Mouse (Mus musculus): ENCODE measurements around the gene Usp12. TPM values are rescaled to one million over a fixed set of nuclear protein-coding genes. Genes with fewer than 3 reads are reported as not detected.
A peak's percentile ranks its signal among the peaks of the same experiment; 100 is the strongest.
"Not testable (repeated sequence)": the region's sequence is repeated elsewhere in the genome, so short reads cannot be mapped to it uniquely, and the experiment has no call there.

Usp12 gene
- total RNA-seq, 2 experiments from 2014 or later, result 26.3 to 30.0 TPM

DNA sequence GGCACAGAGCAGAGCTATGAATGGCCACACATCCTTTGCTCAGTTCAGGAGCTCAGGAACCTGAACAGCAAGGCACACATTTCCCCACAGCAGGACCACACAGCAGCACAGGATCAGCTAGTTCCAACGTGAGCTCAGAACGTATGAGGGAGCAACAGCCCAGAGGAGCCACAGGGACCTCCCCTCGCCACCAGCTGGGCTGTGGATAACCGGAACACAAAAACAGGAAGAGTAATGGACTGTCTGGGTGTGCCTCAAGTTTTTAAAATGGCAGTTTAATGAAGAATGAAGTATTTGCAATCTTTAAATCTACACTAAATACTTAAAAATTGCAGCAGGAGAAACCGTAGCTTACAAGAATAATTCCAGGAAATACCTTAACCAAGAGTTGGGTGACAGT, 44.9 kb downstream of the Usp12 start:
- no peak for DNase-seq

GRCm38 (mm10) chr5:146736970-146737495, 57.8 kb downstream of the Usp12 start:
- DNase-seq, result no peak

- no peak for DNase-seq
Observed at GRCm38 (mm10) chr5:146736348-146736747, 58.5 kb downstream of the Usp12 start.

- DNase-seq, result not testable (repeated sequence)
Observed at GRCm38 (mm10) chr5:146735054-146735453, 59.8 kb downstream of the Usp12 start.

DNA sequence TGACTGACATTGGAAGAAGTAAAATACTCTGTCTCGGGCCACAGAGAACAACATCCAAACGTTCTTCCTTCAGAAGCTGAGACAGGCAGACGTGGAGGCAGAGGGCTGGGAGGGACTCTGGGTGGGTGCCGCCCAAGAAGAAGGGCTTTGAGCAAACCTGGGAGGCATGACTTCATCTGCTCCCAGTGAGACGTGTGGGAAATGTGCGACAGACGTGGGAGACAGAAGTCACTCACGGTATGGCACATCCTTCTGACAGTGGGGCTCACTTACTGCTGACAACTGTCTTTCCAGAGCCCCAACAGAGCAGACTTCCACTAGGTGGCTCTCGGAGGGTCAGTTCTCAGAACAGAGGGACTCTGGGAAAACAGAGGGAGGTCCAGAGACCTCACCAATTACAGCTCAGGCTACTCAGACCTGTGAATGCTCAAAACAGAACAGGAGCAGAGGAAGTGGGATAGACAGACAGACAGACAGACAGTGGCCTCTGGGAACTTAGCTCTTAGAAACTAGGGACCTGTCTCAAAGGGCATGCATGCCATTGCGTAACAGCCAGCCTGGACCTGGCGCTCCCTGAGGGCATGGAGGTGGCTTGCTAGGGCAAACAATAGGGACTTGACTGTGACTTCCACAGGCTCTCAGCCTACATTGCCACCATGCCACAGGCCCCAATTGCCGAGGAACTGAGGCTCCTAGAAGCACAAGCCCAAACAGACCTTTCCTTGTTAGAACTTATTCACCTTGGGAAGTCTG, 60.7 kb downstream of the Usp12 start:
- peak; percentile 52 for DNase-seq

GRCm38 (mm10) chr5:146733372-146733771, 61.4 kb downstream of the Usp12 start:
- DNase-seq, result no peak

GRCm38 (mm10) chr5:146727006-146727405, 67.8 kb downstream of the Usp12 start:
- DNase-seq, result no peak

DNA sequence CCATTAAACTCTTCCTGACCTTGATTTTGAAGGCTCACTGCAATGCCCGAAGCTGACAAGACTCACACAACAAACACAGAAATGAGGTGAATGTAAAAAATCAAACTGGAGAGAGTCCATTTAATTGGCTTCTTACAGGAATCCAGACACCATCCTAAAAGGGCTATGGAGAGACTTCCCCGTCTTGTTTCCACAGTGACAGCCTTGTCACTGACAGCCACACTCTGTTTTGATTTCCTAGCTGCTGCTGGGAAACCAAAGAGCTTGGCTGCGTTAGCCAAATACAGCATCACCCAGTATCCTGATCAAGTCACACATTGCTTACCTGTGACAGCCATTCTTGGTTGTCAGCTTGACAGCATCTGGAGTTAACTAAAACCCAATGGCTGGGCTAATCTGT, 69.8 kb downstream of the Usp12 start:
- no peak for DNase-seq

DNA sequence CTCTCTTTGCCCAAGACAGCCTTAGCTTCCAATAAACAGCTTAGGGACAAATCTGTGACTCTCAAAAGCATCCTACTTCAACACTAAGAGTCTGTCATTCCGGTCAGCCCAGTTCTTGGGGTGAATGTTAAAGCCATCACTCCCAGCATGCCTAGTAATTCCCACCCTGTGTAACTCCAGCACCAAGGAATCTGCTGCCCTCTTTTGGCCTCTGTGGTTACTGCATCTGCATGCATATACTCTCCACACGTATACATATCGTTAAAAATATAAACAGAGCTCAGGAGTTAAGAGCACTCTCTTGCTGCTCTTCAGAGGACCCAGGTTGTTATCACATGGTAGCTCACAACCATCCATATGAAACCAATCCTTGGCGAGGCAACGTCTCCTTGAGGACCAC, 71.4 kb downstream of the Usp12 start:
- no peak for DNase-seq

DNA sequence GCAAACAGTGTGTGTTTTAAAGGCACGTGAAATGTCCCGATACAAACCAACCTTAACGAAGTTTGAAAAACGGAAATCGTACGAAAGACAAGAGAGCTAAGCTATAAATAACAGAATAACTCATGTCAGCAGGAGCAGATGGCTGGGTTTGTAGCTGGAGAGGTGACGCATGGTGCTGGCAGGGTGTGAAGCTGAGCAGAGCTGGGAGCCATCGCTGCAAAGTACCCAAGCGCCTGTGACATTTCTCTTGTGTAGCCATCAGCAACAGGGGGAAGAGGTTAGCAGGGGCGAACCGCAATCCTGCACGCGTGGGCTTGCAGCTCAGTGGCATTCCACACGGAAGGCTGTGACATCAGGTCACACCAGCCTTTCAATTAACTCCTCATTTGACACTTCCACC, 72.6 kb downstream of the Usp12 start:
- DNase-seq, result no peak

GRCm38 (mm10) chr5:146719584-146720356, 75.0 kb downstream of the Usp12 start:
- DNase-seq, result no peak

DNA sequence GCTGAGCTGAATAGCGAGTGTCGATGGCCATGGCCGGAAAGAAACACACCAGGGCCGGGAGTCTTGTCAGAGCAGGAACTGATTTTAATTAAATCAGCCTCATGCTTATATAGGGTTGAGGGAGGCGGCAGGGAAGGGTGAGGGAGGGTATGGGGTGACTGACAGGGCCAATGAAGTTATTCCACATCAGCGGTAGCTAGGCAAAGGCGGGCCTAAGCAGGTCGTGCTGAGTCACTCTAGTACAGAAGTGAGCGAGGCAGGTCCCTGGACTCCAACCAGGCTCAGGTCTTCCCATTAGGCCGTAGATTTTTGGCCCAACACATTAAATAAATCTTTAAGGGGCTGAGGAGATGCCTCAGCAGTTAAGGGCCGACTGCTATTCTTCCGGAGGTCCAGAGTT, 81.0 kb downstream of the Usp12 start:
- DNase-seq, result no peak

DNA sequence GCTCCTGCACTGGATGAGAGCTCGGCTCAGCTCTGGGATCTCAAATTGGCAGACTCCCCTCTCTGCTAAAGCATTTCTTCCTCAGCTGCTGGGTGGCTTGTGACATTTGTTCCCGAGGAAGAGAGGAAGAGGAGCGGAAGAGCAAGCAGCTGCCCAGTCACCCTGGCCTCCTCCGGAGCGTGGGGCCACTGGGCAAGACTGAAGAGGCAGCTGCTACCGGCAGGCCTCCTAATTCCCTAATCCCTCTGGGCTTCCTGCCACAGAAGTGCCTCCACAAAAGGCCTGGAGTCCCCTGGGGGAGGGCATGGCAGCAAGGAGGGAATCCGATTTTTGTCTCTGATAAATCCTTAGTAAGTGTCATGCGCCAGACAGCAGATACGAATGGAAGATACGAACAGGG, 81.7 kb downstream of the Usp12 start:
- DNase-seq, result no peak

DNA sequence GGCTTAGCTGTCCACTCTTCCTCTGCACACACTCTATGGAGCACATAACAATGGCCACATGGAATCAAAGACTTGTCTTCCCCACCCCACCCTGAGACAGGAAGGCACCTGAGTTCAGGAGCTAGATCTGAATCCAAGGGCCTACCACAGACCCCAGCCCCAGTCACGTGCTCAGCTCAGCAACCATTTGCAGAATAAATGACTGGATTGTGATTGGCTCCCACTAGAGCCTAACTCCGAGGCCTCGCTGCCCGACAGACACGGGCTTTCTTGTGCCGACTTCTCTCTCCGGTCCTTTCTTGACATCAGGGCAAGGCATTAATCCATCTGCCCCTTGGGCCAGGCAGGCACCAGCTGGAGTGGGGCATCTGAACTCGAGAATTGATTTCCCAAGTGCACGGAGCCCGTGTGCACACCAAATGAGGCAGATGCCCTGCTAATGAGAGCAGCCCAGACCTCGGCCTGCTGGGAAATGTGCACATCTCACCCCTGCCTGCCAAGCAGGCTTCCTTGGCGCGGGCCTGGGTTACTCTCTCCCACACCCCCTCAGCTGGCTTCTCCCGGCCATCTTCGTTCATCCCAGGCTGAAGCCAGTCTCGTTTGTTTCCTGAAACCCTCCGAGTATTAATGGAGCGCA, 82.4 kb downstream of the Usp12 start:
- DNase-seq, result no peak

GRCm38 (mm10) chr5:146709361-146709760, 85.4 kb downstream of the Usp12 start:
- no peak for DNase-seq

GRCm38 (mm10) chr5:146705815-146706408, 88.9 kb downstream of the Usp12 start:
- DNase-seq, result peak; percentile 93

DNA sequence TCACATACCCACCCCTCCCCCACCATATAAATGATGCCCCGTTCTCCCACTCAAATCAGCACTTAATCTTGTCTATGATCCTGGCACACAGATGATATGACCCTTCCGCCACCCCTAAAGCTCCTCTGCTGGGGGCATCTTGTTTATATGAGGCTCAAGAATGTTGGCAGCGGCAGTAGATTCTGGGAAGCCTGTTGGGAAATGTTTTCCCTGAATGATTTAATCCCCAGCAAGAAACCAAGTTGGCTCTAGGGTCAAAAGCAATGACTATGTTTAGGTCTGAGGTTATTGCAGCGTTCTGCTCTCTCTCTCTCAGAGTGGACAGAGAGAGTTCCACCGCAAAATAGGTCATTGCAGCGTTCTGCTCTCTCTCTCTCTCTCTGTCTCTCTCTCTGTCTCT, 89.4 kb downstream of the Usp12 start:
- no peak for DNase-seq

DNA sequence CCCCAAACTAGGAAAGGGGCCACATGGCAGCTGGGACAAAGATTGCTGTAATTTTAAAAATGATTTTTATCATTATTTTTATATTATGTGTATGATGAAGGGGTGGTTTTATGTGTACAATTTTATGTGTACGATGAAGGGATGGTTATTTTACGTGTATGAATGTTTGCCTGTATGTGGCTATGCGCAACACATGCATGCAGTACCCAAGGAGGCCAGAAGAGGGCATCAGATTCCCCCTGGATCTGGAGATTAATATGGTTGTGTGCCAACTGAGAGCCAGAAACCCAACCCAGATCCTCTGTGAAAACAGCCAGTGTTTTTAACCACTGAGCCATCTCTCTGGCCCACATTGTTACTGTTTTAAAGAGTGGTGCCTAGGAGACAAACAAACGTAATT, 90.6 kb downstream of the Usp12 start:
- DNase-seq, result no peak

GRCm38 (mm10) chr5:146703710-146704121, 91.1 kb downstream of the Usp12 start:
- DNase-seq, result peak; percentile 51

- DNase-seq, result no peak
Observed at GRCm38 (mm10) chr5:146700099-146700498, 94.7 kb downstream of the Usp12 start.

GRCm38 (mm10) chr5:146699433-146700019, 95.3 kb downstream of the Usp12 start:
- DNase-seq, result no peak

DNA sequence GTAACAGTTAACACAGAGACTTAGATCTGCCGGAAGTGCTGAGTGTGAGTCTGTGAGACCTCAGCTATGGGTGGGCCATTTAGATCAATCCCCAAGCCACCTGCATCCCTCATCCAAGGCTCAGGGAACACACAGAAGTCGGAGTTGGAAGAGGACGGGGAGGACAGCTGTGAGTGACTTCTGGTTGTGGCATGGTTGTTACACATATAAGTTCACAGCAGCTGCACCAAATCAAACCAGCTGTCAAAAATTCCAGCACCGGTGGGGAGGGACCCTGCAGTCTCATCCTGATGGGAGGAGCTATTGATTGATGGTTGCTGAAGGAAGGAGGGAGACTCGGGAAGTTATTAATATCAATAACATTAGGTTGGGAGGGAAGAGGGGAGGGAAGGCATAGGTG, 99.3 kb downstream of the Usp12 start:
- no peak for DNase-seq

Data from adrenal gland, postnatal 10 days (tissue).